In genomic region chr12:73866896-73867295, GRCm38 (mm10) we compare ENCODE assay signal across 15 mouse cellular contexts. TPM values are rescaled to one million over a fixed set of nuclear protein-coding genes. Genes with fewer than 3 reads are reported as not detected.
DNase-seq lines count a peak whose midpoint lies in the region.
"Had no signal": no experiment of that assay in that cellular context is flagged by ENCODE, and none has a peak within 500 bp of the region (broad histone marks: within the 10 kb centered on the region; RNA-seq: fewer than 3 reads in every experiment).

No protein-coding gene starts in this region.

- DNase-seq in heart, adult 8-10 months (ENCODE audit: low spot score), result peak; percentile 16
- DNase-seq in heart, postnatal 25 days (ENCODE audit: low spot score), result no peak
- peak; percentile 14 for DNase-seq in layer of hippocampus, adult 9-11 months
- no peak for DNase-seq in layer of hippocampus, adult 9-10 months (ENCODE audit: low spot score)
- peak; percentile 13 for DNase-seq in right cerebral cortex, adult 18-20 months
- DNase-seq in right cerebral cortex, postnatal 4 days, result no peak
- no peak for DNase-seq in embryo, embryonic 10 days (ENCODE audit: low spot score)
- DNase-seq in embryo, embryonic 11 days, result no peak
- DNase-seq: adrenal gland, postnatal 14 days; gastrocnemius, postnatal 10 days; heart, postnatal 4 days; kidney, postnatal 36 days; liver, embryonic 13.5 days; lung, postnatal 10 days; spleen, adult 18-20 months had no signal

- intact Hi-C loops in heart, postnatal 25 days (cut with DNase I), result no loop called here

RNA-seq across cellular contexts. Expression of gene Hif1a, which starts 34.3 kb away (rescaled TPM):
- 10 to 100 TPM; 39.3 to 48.6 (median 43.8) TPM for total RNA-seq in heart, adult 8-10 months (2022)
- total RNA-seq in heart, postnatal 25 days (2021), result 10 to 100 TPM; 49.5 to 56.0 TPM

Comparison
In these comparisons a context has a peak if more than half of its experiments do, and no peak if none do; other contexts are left out.
1. DNase-seq: peak in heart, adult 8-10 months (single experiment), layer of hippocampus, adult 9-11 months (single experiment) and right cerebral cortex, adult 18-20 months (single experiment); none in heart, postnatal 25 days (single experiment), layer of hippocampus, adult 9-10 months (single experiment), right cerebral cortex, postnatal 4 days (single experiment), embryo, embryonic 10 days (single experiment) and embryo, embryonic 11 days (single experiment).